Mouse (Mus musculus): ENCODE measurements around the gene Acot3. TPM values are rescaled to one million over a fixed set of nuclear protein-coding genes. Genes with fewer than 3 reads are reported as not detected.
"Not testable (repeated sequence)": the region's sequence is repeated elsewhere in the genome, so short reads cannot be mapped to it uniquely, and the experiment has no call there.

Gene Acot3
- polyA plus RNA-seq, 1 experiment from 2014 or later, result 3.6 TPM

- Histone ChIP-seq H3K27ac (no peak overlapping the region), H3K4me2 (no peak overlapping the region), H3K27me3 (replicated peaks) (peaks cover 8% of the 10 kb centered on the region; the same call in 1 of the 2 replicates), H3K9ac (no peak overlapping the region), H3K4me3 (no peak overlapping the region), H3K9me3 (replicated peaks) (0 out of 2 replicates have a peak, but pooled peaks cover 6% of the 10 kb centered on the region), H3K36me3 (no peaks in the 10 kb centered on the region), H3K4me1 (no peaks in the 10 kb centered on the region)
- 81% methylated on average over 1 of the region's 1 CpGs for WGBS (ENCODE audit: insufficient replicate concordance)
- no peak for ATAC-seq
These were observed 5.0 kb upstream of the Acot3 start for GRCm38 (mm10) chr12:84046906-84047305.

- H3K4me3 ChIP-seq; H3K27ac ChIP-seq; H3K36me3 ChIP-seq; H3K9me3 ChIP-seq (replicated peaks); H3K4me2 ChIP-seq; H3K4me1 ChIP-seq; H3K9ac ChIP-seq; ATAC-seq: not testable (repeated sequence)
- H3K27me3 ChIP-seq (replicated peaks), result peaks cover 41% of the 10 kb centered on the region
- WGBS (ENCODE audit: insufficient replicate concordance), result 72% methylated on average over 5 of the region's 5 CpGs
These were observed 1.2 kb upstream of the Acot3 start for GRCm38 (mm10) chr12:84050744-84051143.

- WGBS (ENCODE audit: insufficient replicate concordance), result 66% methylated on average over 7 of the region's 7 CpGs
These were observed 665 bp downstream of the Acot3 start for GRCm38 (mm10) chr12:84052609-84053008.

GRCm38 (mm10) chr12:84053173-84053572 is 1.2 kb downstream of the Acot3 start:
- peak overlapping the region; percentile 45 for H3K4me3 ChIP-seq
- no peaks in the 10 kb centered on the region for H3K36me3 ChIP-seq
- H3K9me3 ChIP-seq (replicated peaks), result 0 out of 2 replicates have a peak, but pooled peaks cover 4% of the 10 kb centered on the region
- H3K4me2 ChIP-seq, result peak overlapping the region; percentile 63
- WGBS (ENCODE audit: insufficient replicate concordance), result 8% methylated on average over 16 of the region's 16 CpGs
- no peaks in the 10 kb centered on the region for H3K4me1 ChIP-seq
- H3K27me3 ChIP-seq (replicated peaks), result peaks cover 41% of the 10 kb centered on the region
- H3K27ac ChIP-seq, result peak overlapping the region; percentile 28
- H3K9ac ChIP-seq, result peak overlapping the region; percentile 41
- no peak for ATAC-seq

More at GRCm38 (mm10) chr12:84052609-84053008, 665 bp downstream of the Acot3 start:
- H3K4me1 ChIP-seq, result no peaks in the 10 kb centered on the region
- peak overlapping the region; percentile 63; the same call in 1 of the 2 replicates for H3K4me2 ChIP-seq
- H3K36me3 ChIP-seq, result no peaks in the 10 kb centered on the region
- H3K9me3 ChIP-seq (replicated peaks), result 0 out of 2 replicates have a peak, but pooled peaks cover 6% of the 10 kb centered on the region
- no peak overlapping the region for H3K9ac ChIP-seq
- peak overlapping the region; percentile 40 for H3K27ac ChIP-seq
- ATAC-seq, result no peak
- peaks cover 41% of the 10 kb centered on the region for H3K27me3 ChIP-seq (replicated peaks)
- 0 out of 2 replicates have a peak overlapping the region, but pooled peaks have one; percentile 45 for H3K4me3 ChIP-seq

GRCm38 (mm10) chr12:84053679-84054391 is 1.9 kb downstream of the Acot3 start:
- peak overlapping the region; percentile 41 for H3K9ac ChIP-seq
- H3K4me3 ChIP-seq, result peak overlapping the region; percentile 45
- ATAC-seq, result no peak
- no peaks in the 10 kb centered on the region for H3K4me1 ChIP-seq
- H3K9me3 ChIP-seq (replicated peaks), result no peaks in the 10 kb centered on the region
- H3K36me3 ChIP-seq, result no peaks in the 10 kb centered on the region
- H3K27ac ChIP-seq, result peak overlapping the region; percentile 20; the same call in 1 of the 2 replicates
- 4% methylated on average over 38 of the region's 46 CpGs for WGBS (ENCODE audit: insufficient replicate concordance)
- H3K27me3 ChIP-seq (replicated peaks), result peaks cover 41% of the 10 kb centered on the region
- peak overlapping the region; percentile 63 for H3K4me2 ChIP-seq

GRCm38 (mm10) chr12:84060946-84061345 is 9.0 kb downstream of the Acot3 start:
- no peaks in the 10 kb centered on the region for H3K9me3 ChIP-seq (replicated peaks)
- no peaks in the 10 kb centered on the region for H3K4me1 ChIP-seq
- peaks cover 11% of the 10 kb centered on the region for H3K27me3 ChIP-seq (replicated peaks)
- WGBS (ENCODE audit: insufficient replicate concordance), result 11% methylated on average over 2 of the region's 2 CpGs
- H3K9ac ChIP-seq, result no peak overlapping the region
- no peak for ATAC-seq
- no peak overlapping the region for H3K27ac ChIP-seq
- no peak overlapping the region for H3K4me2 ChIP-seq
- H3K4me3 ChIP-seq, result no peak overlapping the region
- no peaks in the 10 kb centered on the region for H3K36me3 ChIP-seq

GRCm38 (mm10) chr12:84062336-84062735 is 10.4 kb downstream of the Acot3 start:
- Histone ChIP-seq H3K4me2 (no peak overlapping the region), H3K36me3 (no peaks in the 10 kb centered on the region), H3K27me3 (replicated peaks) (peaks cover 20% of the 10 kb centered on the region), H3K9me3 (replicated peaks) (no peaks in the 10 kb centered on the region), H3K27ac (no peak overlapping the region), H3K4me3 (no peak overlapping the region), H3K4me1 (no peaks in the 10 kb centered on the region), H3K9ac (no peak overlapping the region)
- no peak for ATAC-seq
- WGBS (ENCODE audit: insufficient replicate concordance), result 81% methylated on average over 20 of the region's 20 CpGs

GRCm38 (mm10) chr12:84063228-84063627 is 11.3 kb downstream of the Acot3 start:
- H3K9ac ChIP-seq, result no peak overlapping the region
- 60% methylated on average over 5 of the region's 5 CpGs for WGBS (ENCODE audit: insufficient replicate concordance)
- H3K36me3 ChIP-seq, result no peaks in the 10 kb centered on the region
- no peak overlapping the region for H3K27ac ChIP-seq
- no peak overlapping the region for H3K4me3 ChIP-seq
- no peaks in the 10 kb centered on the region for H3K9me3 ChIP-seq (replicated peaks)
- no peaks in the 10 kb centered on the region for H3K4me1 ChIP-seq
- no peak for ATAC-seq
- no peak overlapping the region for H3K4me2 ChIP-seq
- peaks cover 29% of the 10 kb centered on the region for H3K27me3 ChIP-seq (replicated peaks)

- H3K9ac ChIP-seq, result no peak overlapping the region
- H3K9me3 ChIP-seq (replicated peaks), result no peaks in the 10 kb centered on the region
- 70% methylated on average over 2 of the region's 2 CpGs for WGBS (ENCODE audit: insufficient replicate concordance)
- no peaks in the 10 kb centered on the region for H3K4me1 ChIP-seq
- no peak overlapping the region for H3K4me2 ChIP-seq
- H3K36me3 ChIP-seq, result no peaks in the 10 kb centered on the region
- no peak overlapping the region for H3K4me3 ChIP-seq
- ATAC-seq, result no peak
- H3K27me3 ChIP-seq (replicated peaks), result peaks cover 35% of the 10 kb centered on the region
- H3K27ac ChIP-seq, result no peak overlapping the region
These were observed 11.9 kb downstream of the Acot3 start for GRCm38 (mm10) chr12:84063833-84064232.

- ATAC-seq, result no peak
- 63% methylated on average over 8 of the region's 8 CpGs for WGBS (ENCODE audit: insufficient replicate concordance)
- Histone ChIP-seq H3K27ac (no peak overlapping the region), H3K9ac (no peak overlapping the region), H3K4me1 (no peaks in the 10 kb centered on the region), H3K4me2 (no peak overlapping the region), H3K36me3 (no peaks in the 10 kb centered on the region), H3K27me3 (replicated peaks) (peaks cover 43% of the 10 kb centered on the region), H3K4me3 (no peak overlapping the region), H3K9me3 (replicated peaks) (no peaks in the 10 kb centered on the region)
These were observed 12.7 kb downstream of the Acot3 start for GRCm38 (mm10) chr12:84064621-84065020.

GRCm38 (mm10) chr12:84067752-84068151 is 15.8 kb downstream of the Acot3 start:
- peaks cover 59% of the 10 kb centered on the region for H3K27me3 ChIP-seq (replicated peaks)
- WGBS (ENCODE audit: insufficient replicate concordance), result 60% methylated on average over 4 of the region's 4 CpGs

GRCm38 (mm10) chr12:84068296-84068695 is 16.4 kb downstream of the Acot3 start:
- ATAC-seq, result no peak
- H3K4me2 ChIP-seq, result no peak overlapping the region
- no peaks in the 10 kb centered on the region for H3K9me3 ChIP-seq (replicated peaks)
- no peak overlapping the region for H3K27ac ChIP-seq
- H3K27me3 ChIP-seq (replicated peaks), result peaks cover 59% of the 10 kb centered on the region
- H3K36me3 ChIP-seq, result no peaks in the 10 kb centered on the region
- no peaks in the 10 kb centered on the region for H3K4me1 ChIP-seq
- no peak overlapping the region for H3K9ac ChIP-seq
- 55% methylated on average over 8 of the region's 8 CpGs for WGBS (ENCODE audit: insufficient replicate concordance)
- H3K4me3 ChIP-seq, result no peak overlapping the region

More at GRCm38 (mm10) chr12:84067752-84068151, 15.8 kb downstream of the Acot3 start:
- Histone ChIP-seq H3K4me3 (no peak overlapping the region), H3K27ac (no peak overlapping the region), H3K36me3 (no peaks in the 10 kb centered on the region), H3K4me2 (no peak overlapping the region), H3K9ac (no peak overlapping the region), H3K9me3 (replicated peaks) (no peaks in the 10 kb centered on the region), H3K4me1 (no peaks in the 10 kb centered on the region)
- no peak for ATAC-seq

All from liver, embryonic 12.5 days (tissue).